Mouse (Mus musculus): ENCODE measurements around the gene Chst15. TPM values are rescaled to one million over a fixed set of nuclear protein-coding genes. Genes with fewer than 3 reads are reported as not detected.

The Chst15 gene
- 5.6 and 5.7 TPM in 2 replicates for polyA plus RNA-seq (2015; fragmentation: Nextera tagmentation; extraction: Ambion mirVana)

DNA sequence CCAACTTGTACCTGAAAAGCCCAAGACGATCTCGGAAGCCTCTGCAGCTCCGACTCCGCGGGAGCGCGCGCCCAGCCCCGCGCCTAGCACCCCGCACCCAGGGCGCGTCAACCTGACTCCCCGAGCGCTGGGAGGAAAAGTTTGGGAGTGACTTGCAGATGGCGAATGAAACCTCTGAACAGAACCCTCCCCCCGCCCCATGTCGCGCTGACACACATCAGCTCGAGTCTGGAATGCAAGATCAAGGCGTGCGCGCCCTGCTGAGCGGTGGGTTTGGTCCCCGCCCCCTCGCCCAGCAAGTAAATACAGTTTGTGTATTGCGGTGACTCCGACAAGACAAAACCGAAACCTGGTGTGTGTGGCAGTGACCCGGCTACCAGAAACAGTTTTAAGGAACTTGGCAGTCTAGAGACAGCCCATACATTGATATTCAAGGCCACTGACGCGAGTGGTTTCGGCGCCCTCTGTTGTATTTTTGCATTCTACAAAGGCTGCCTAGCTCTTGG, at the start of gene Chst15:
TSS of gene Chst15 (minus strand) at position 193 of the 506 bp plus-strand sequence.

Other genes with a start within 250 kb of the Chst15 start
- 0.60 and 1.5 TPM in 2 replicates for gene Cpxm2, start 162.5 kb downstream of the Chst15 start, polyA plus RNA-seq (2015; fragmentation: Nextera tagmentation; extraction: Ambion mirVana)